Mouse (Mus musculus): ENCODE results near the gene Vmn1r196. TPM values are rescaled to one million over a fixed set of nuclear protein-coding genes. Genes with fewer than 3 reads are reported as not detected.
"Not testable (repeated sequence)": the region's sequence is repeated elsewhere in the genome, so short reads cannot be mapped to it uniquely, and the experiment has no call there.

The Vmn1r196 gene
- not detected for total RNA-seq (2018; cell fraction: chromatin; rRNA removed)
- not detected for total RNA-seq (2018; cell fraction: cytosol; rRNA removed)
- not detected for total RNA-seq (2018; cell fraction: nucleus; rRNA removed)
- polyA plus RNA-seq (2018) = not detected in 3 replicates

- WGBS (ENCODE audit: missing documents) = 75% methylated on average over 2 of the region's 2 CpGs
- no peak within 1 kb of the TSS for H3K27ac ChIP-seq
- H3K36me3 ChIP-seq (ENCODE audit: inconsistent target) = no peaks in the 10 kb centered on the region
- no peaks in the 10 kb centered on the region for H3K79me2 ChIP-seq (ENCODE audit: inconsistent target)
- no peak within 1 kb of the TSS for H3K4me3 ChIP-seq (ENCODE audit: inconsistent target)
These were observed at the start of gene Vmn1r196 for GRCm38 (mm10) chr13:22289620-22290019. Vmn1r196 (plus strand) TSS chr13:22289920.

GRCm38 (mm10) chr13:22243915-22244314, 45.8 kb upstream of the Vmn1r196 start, which contains the start of gene Vmn1r194:
Vmn1r194 (plus strand) TSS chr13:22244215.
- no peaks in the 10 kb centered on the region for H3K79me2 ChIP-seq (ENCODE audit: inconsistent target)
- H3K27ac ChIP-seq = no peak within 1 kb of the TSS
- WGBS (ENCODE audit: missing documents) = 50% methylated on average over 1 of the region's 1 CpGs
- no peaks in the 10 kb centered on the region for H3K36me3 ChIP-seq (ENCODE audit: inconsistent target)
- H3K4me3 ChIP-seq (ENCODE audit: inconsistent target) = no peak within 1 kb of the TSS

- H3K36me3 ChIP-seq (ENCODE audit: inconsistent target); H3K79me2 ChIP-seq (ENCODE audit: inconsistent target); H3K27ac ChIP-seq; H3K4me3 ChIP-seq (ENCODE audit: inconsistent target): not testable (repeated sequence)
- WGBS (ENCODE audit: missing documents) = 100% methylated on average over 1 of the region's 1 CpGs
These were observed 19.5 kb upstream of the Vmn1r196 start, which contains the start of gene Vmn1r195 for GRCm38 (mm10) chr13:22270222-22270621. Vmn1r195 (plus strand) TSS chr13:22270522.

GRCm38 (mm10) chr13:22271721-22272120, 18.0 kb upstream of the Vmn1r196 start:
- Histone ChIP-seq H3K27ac (no peak overlapping the region), H3K79me2 (ENCODE audit: inconsistent target) (no peaks in the 10 kb centered on the region), H3K36me3 (ENCODE audit: inconsistent target) (no peaks in the 10 kb centered on the region), H3K4me3 (ENCODE audit: inconsistent target) (no peak overlapping the region)
- WGBS (ENCODE audit: missing documents) = 63% methylated on average over 2 of the region's 2 CpGs

- Histone ChIP-seq H3K79me2 (ENCODE audit: inconsistent target) (no peaks in the 10 kb centered on the region), H3K27ac (no peak overlapping the region), H3K4me3 (ENCODE audit: inconsistent target) (no peak overlapping the region), H3K36me3 (ENCODE audit: inconsistent target) (no peaks in the 10 kb centered on the region)
- WGBS (ENCODE audit: missing documents) = 84% methylated on average over 2 of the region's 2 CpGs
These were observed 5.1 kb upstream of the Vmn1r196 start for GRCm38 (mm10) chr13:22284578-22284977.

- 100% methylated on average over 2 of the region's 5 CpGs for WGBS (ENCODE audit: missing documents)
- H3K27ac ChIP-seq; H3K79me2 ChIP-seq (ENCODE audit: inconsistent target); H3K36me3 ChIP-seq (ENCODE audit: inconsistent target); H3K4me3 ChIP-seq (ENCODE audit: inconsistent target): not testable (repeated sequence)
These were observed 18.4 kb downstream of the Vmn1r196 start for GRCm38 (mm10) chr13:22308075-22308474.

GRCm38 (mm10) chr13:22315361-22315760, 25.6 kb downstream of the Vmn1r196 start:
- no peaks in the 10 kb centered on the region for H3K79me2 ChIP-seq (ENCODE audit: inconsistent target)
- H3K36me3 ChIP-seq (ENCODE audit: inconsistent target) = no peaks in the 10 kb centered on the region
- H3K27ac ChIP-seq = no peak overlapping the region
- 69% methylated on average over 1 of the region's 2 CpGs for WGBS (ENCODE audit: missing documents)
- H3K4me3 ChIP-seq (ENCODE audit: inconsistent target) = no peak overlapping the region

GRCm38 (mm10) chr13:22317366-22317765, 27.6 kb downstream of the Vmn1r196 start:
- H3K36me3 ChIP-seq (ENCODE audit: inconsistent target) = no peaks in the 10 kb centered on the region
- H3K4me3 ChIP-seq (ENCODE audit: inconsistent target) = no peak overlapping the region
- no peaks in the 10 kb centered on the region for H3K79me2 ChIP-seq (ENCODE audit: inconsistent target)
- WGBS (ENCODE audit: missing documents) = 85% methylated on average over 2 of the region's 2 CpGs
- H3K27ac ChIP-seq = no peak overlapping the region

- Histone ChIP-seq H3K36me3 (ENCODE audit: inconsistent target) (no peaks in the 10 kb centered on the region), H3K79me2 (ENCODE audit: inconsistent target) (no peaks in the 10 kb centered on the region), H3K4me3 (ENCODE audit: inconsistent target) (no peak overlapping the region), H3K27ac (no peak overlapping the region)
These were observed 30.4 kb downstream of the Vmn1r196 start for GRCm38 (mm10) chr13:22320091-22320490.

GRCm38 (mm10) chr13:22324289-22324688, 34.6 kb downstream of the Vmn1r196 start, which contains the start of gene Vmn1r197:
Vmn1r197 (plus strand) TSS chr13:22324589.
- Histone ChIP-seq H3K36me3 (ENCODE audit: inconsistent target) (no peaks in the 10 kb centered on the region), H3K79me2 (ENCODE audit: inconsistent target) (no peaks in the 10 kb centered on the region), H3K4me3 (ENCODE audit: inconsistent target) (no peak within 1 kb of the TSS), H3K27ac (no peak within 1 kb of the TSS)

GRCm38 (mm10) chr13:22333269-22333668, 43.5 kb downstream of the Vmn1r196 start:
- Histone ChIP-seq H3K79me2 (ENCODE audit: inconsistent target) (no peaks in the 10 kb centered on the region), H3K4me3 (ENCODE audit: inconsistent target) (no peak overlapping the region), H3K36me3 (ENCODE audit: inconsistent target) (no peaks in the 10 kb centered on the region), H3K27ac (no peak overlapping the region)
- 53% methylated on average over 2 of the region's 2 CpGs for WGBS (ENCODE audit: missing documents)

- no peak overlapping the region for H3K27ac ChIP-seq
- WGBS (ENCODE audit: missing documents) = 87% methylated on average over 1 of the region's 1 CpGs
- no peaks in the 10 kb centered on the region for H3K36me3 ChIP-seq (ENCODE audit: inconsistent target)
- no peak overlapping the region for H3K4me3 ChIP-seq (ENCODE audit: inconsistent target)
- no peaks in the 10 kb centered on the region for H3K79me2 ChIP-seq (ENCODE audit: inconsistent target)
These were observed 45.8 kb downstream of the Vmn1r196 start for GRCm38 (mm10) chr13:22335565-22335964.

Other genes with a start within 250 kb of the Vmn1r196 start
- 2.6 to 11.5 TPM (median 7.3 TPM) in 3 replicates for gene Hist1h4i, start 248.6 kb upstream of the Vmn1r196 start, polyA plus RNA-seq (2018)
- gene Hist1h2ag, start 247.0 kb upstream of the Vmn1r196 start, polyA plus RNA-seq (2018) = not detected in 3 replicates
- not detected in 3 replicates for gene Hist1h2bj, start 246.7 kb upstream of the Vmn1r196 start, polyA plus RNA-seq (2018)
- gene Vmn1r188, start 205.5 kb upstream of the Vmn1r196 start, polyA plus RNA-seq (2018) = not detected in 3 replicates
- gene Vmn1r189, start 184.1 kb upstream of the Vmn1r196 start, polyA plus RNA-seq (2018) = not detected in 3 replicates
- gene Vmn1r191, start 106.0 kb upstream of the Vmn1r196 start, polyA plus RNA-seq (2018) = not detected in 3 replicates
- not detected in 3 replicates for gene Vmn1r192, start 98.8 kb upstream of the Vmn1r196 start, polyA plus RNA-seq (2018)
- gene Vmn1r193, start 66.8 kb upstream of the Vmn1r196 start, polyA plus RNA-seq (2018) = not detected in 3 replicates
- not detected in 3 replicates for gene Vmn1r194, start 45.7 kb upstream of the Vmn1r196 start, polyA plus RNA-seq (2018)
- gene Vmn1r195, start 19.4 kb upstream of the Vmn1r196 start, polyA plus RNA-seq (2018) = not detected in 3 replicates
- not detected in 3 replicates for gene Vmn1r197, start 34.7 kb downstream of the Vmn1r196 start, polyA plus RNA-seq (2018)
- not detected in 3 replicates for gene Vmn1r198, start 60.4 kb downstream of the Vmn1r196 start, polyA plus RNA-seq (2018)
- gene Vmn1r199, start 89.9 kb downstream of the Vmn1r196 start, polyA plus RNA-seq (2018) = not detected in 3 replicates
- not detected in 3 replicates for gene Vmn1r200, start 100.5 kb downstream of the Vmn1r196 start, polyA plus RNA-seq (2018)
- gene Vmn1r201, start 182.0 kb downstream of the Vmn1r196 start, polyA plus RNA-seq (2018) = not detected in 3 replicates
- not detected in 3 replicates for gene Vmn1r202, start 215.5 kb downstream of the Vmn1r196 start, polyA plus RNA-seq (2018)
- gene Vmn1r203, start 228.2 kb downstream of the Vmn1r196 start, polyA plus RNA-seq (2018) = 0.02 to 0.03 TPM in 2 of 3 replicates, not detected in the other

Measured in macrophage (primary cell).